Comparison of ENCODE assay signal across 7 mouse cellular contexts in genomic region chr1:193272916-193273601, GRCm38 (mm10). TPM values are rescaled to one million over a fixed set of nuclear protein-coding genes. Genes with fewer than 3 reads are reported as not detected.
DNase-seq lines count a peak whose midpoint lies in the region; ATAC-seq and TF ChIP-seq lines count a peak whose summit lies in the region.

TSS of gene G0s2 (minus strand) at chr1:193273217.

- intact Hi-C loops in heart, adult 2 months (cut with DNase I), result loop anchor here (1.0 to 5.0 kb wide), 2 partner anchors 42 to 109 kb away; no protein-coding TSS in a partner anchor
- intact Hi-C loops in left cerebral cortex, postnatal 4 days (cut with DNase I), result no loop called here

- no peaks in the 10 kb centered on the region for H3K79me2 ChIP-seq in heart, adult 2 months (replicated peaks; ENCODE audit: control insufficient read depth, insufficient read depth, low read length)

- TF ChIP-seq EP300 in heart, adult 2 months (IDR thresholded peaks at IDR 0.05; ENCODE audit: insufficient read depth, low read depth, low read length), result peak; percentile 90

- ATAC-seq in embryonic facial prominence, embryonic 14.5 days (ENCODE audit: low read depth), result peak; percentile 87

- peak within 1 kb of the TSS; percentile 75 for H3K4me2 ChIP-seq in embryonic facial prominence, embryonic 14.5 days (ENCODE audit: low read depth, low read length)

- peak within 1 kb of the TSS; percentile 46 for H3K4me3 ChIP-seq in embryonic facial prominence, embryonic 14.5 days (ENCODE audit: low read depth, low read length)
- H3K4me3 ChIP-seq in heart, adult 2 months, result peak within 1 kb of the TSS; percentile 67
- H3K4me3 ChIP-seq in midbrain, embryonic 10.5 days, result peak within 1 kb of the TSS; percentile 60

- H3K27ac ChIP-seq in embryonic facial prominence, embryonic 14.5 days (replicated peaks; ENCODE audit: low read depth, low read length), result peak within 1 kb of the TSS; percentile 81
- peak within 1 kb of the TSS; percentile 90 for H3K27ac ChIP-seq in heart, adult 2 months
- peak within 1 kb of the TSS; percentile 90 for H3K27ac ChIP-seq in midbrain, embryonic 10.5 days (replicated peaks)

- peak; percentile 60 for TF ChIP-seq CTCF in heart, adult 2 months (IDR thresholded peaks at IDR 0.05)

- 0% methylated on average over 14 of the region's 23 CpGs for WGBS in embryonic facial prominence, embryonic 14.5 days
- 2% methylated on average over 23 of the region's 23 CpGs for WGBS in heart, adult 2 months
- 1% methylated on average over 23 of the region's 23 CpGs for WGBS in midbrain, embryonic 10.5 days

- H3K27me3 ChIP-seq in embryonic facial prominence, embryonic 14.5 days (replicated peaks; ENCODE audit: control insufficient read depth, insufficient read depth, low read length), result no peaks in the 10 kb centered on the region
- no peaks in the 10 kb centered on the region for H3K27me3 ChIP-seq in heart, adult 2 months (ENCODE audit: control insufficient read depth, insufficient read depth, low read length)
- no peaks in the 10 kb centered on the region; the same call in 1 of the 2 replicates for H3K27me3 ChIP-seq in midbrain, embryonic 10.5 days (ENCODE audit: low read depth, poor library complexity, severe bottlenecking)

- no peaks in the 10 kb centered on the region for H3K36me3 ChIP-seq in embryonic facial prominence, embryonic 14.5 days (ENCODE audit: control insufficient read depth, insufficient read depth, low read length)
- peaks cover 4% of the 10 kb centered on the region; the same call in 1 of the 2 replicates for H3K36me3 ChIP-seq in heart, adult 2 months (ENCODE audit: control insufficient read depth, insufficient read depth, low read length)
- H3K36me3 ChIP-seq in midbrain, embryonic 10.5 days, result no peaks in the 10 kb centered on the region

- peak; percentile 100 for TF ChIP-seq POLR2A in heart, adult 2 months (IDR thresholded peaks at IDR 0.05; ENCODE audit: insufficient read depth, low read depth, low read length)

- 0 out of 2 replicates have a peak, but pooled peaks cover 17% of the 10 kb centered on the region for H3K4me1 ChIP-seq in embryonic facial prominence, embryonic 14.5 days (ENCODE audit: control insufficient read depth, insufficient read depth, low read length)
- H3K4me1 ChIP-seq in heart, adult 2 months (ENCODE audit: control insufficient read depth, insufficient read depth, low read length), result peaks cover 4% of the 10 kb centered on the region
- peaks cover 33% of the 10 kb centered on the region for H3K4me1 ChIP-seq in midbrain, embryonic 10.5 days

- no peaks in the 10 kb centered on the region for H3K9me3 ChIP-seq in embryonic facial prominence, embryonic 14.5 days (ENCODE audit: control insufficient read depth, low read length)
- H3K9me3 ChIP-seq in midbrain, embryonic 10.5 days (replicated peaks), result no peaks in the 10 kb centered on the region

- peak; percentile 86 to 87 for DNase-seq in adrenal gland, postnatal 36 days
- peak; percentile 86 for DNase-seq in embryonic facial prominence, embryonic 14.5 days (ENCODE audit: low spot score)
- peak; percentile 87 to 91 for DNase-seq in heart, adult 2 months
- peak; percentile 86 for DNase-seq in kidney, adult 18-20 months
- peak; percentile 55 for DNase-seq in left cerebral cortex, postnatal 4 days
- DNase-seq in midbrain, embryonic 10.5 days (ENCODE audit: low spot score), result peak; percentile 72
- DNase-seq in right cerebral cortex, postnatal 4 days, result peak; percentile 40

- H3K9ac ChIP-seq in embryonic facial prominence, embryonic 14.5 days (ENCODE audit: low read depth, low read length), result peak within 1 kb of the TSS; percentile 69
- H3K9ac ChIP-seq in heart, adult 2 months (ENCODE audit: low read depth, low read length), result peak within 1 kb of the TSS; percentile 86

RNA-seq across cellular contexts. Expression of gene G0s2, which starts in this region (rescaled TPM):
- total RNA-seq in adrenal gland, postnatal 36 days (2021), result 100 to 1,000 TPM; 117 to 162 TPM
- polyA plus RNA-seq in embryonic facial prominence, embryonic 14.5 days (2014; fragmentation: Nextera tagmentation; extraction: Ambion mirVana), result 42.6 and 57.8 TPM in 2 replicates
- 10 to 100 TPM; 44.8 to 57.9 TPM for total RNA-seq in heart, adult 2 months (2021)
- polyA plus RNA-seq in heart, adult 2 months (2012; rRNA removed), result 200 and 229 TPM in 2 replicates
- 1 to 10 TPM; 3.1 to 3.7 TPM for total RNA-seq in left cerebral cortex, postnatal 4 days (2021)
- polyA plus RNA-seq in midbrain, embryonic 10.5 days (2016; fragmentation: Nextera tagmentation; extraction: Ambion mirVana), result 9.0 and 10.3 TPM in 2 replicates

Comparison
In these comparisons a context has a peak if more than half of its experiments do, and no peak if none do; other contexts are left out.
1. Peak in every context shown above with its lines: DNase-seq, ATAC-seq, H3K4me3 ChIP-seq and H3K27ac ChIP-seq.
2. RNA of gene G0s2 (total RNA-seq): 117 to 162 TPM in adrenal gland, postnatal 36 days and 44.8 to 57.9 TPM in heart, adult 2 months; 3.1 to 3.7 TPM in left cerebral cortex, postnatal 4 days; every median in the first group is over 4 times any median in the second.